Mouse (Mus musculus): ENCODE results near the gene Kcnma1. TPM values are rescaled to one million over a fixed set of nuclear protein-coding genes. Genes with fewer than 3 reads are reported as not detected.

Kcnma1 gene
- total and polyA plus RNA-seq, 2 experiments, result 0.18 TPM; not detected in 1

DNA sequence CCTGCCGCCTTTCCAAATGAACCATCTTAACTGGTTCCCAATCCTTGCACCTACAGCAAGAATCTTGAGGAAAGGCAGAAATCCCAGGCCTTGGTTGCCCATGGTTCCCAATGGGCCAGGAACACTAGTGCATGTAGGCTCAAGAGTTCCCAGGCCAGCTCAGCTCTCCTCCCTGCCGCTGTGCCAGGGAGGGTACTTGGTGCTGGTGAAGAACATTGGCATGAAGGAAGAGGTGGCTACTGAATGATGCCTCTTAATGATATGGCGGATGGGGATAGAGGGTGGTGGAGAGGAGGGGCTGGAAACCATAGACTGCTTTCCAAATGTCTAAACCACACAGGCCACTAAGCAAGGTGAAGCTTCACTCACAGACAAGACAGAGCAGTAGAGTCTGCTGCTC, 627.5 kb downstream of the Kcnma1 start:
- no peaks in the 10 kb centered on the region for H3K4me1 ChIP-seq (ENCODE audit: control insufficient read depth, insufficient read depth, low read length)
- no peaks in the 10 kb centered on the region for H3K79me2 ChIP-seq (ENCODE audit: control insufficient read depth, insufficient read depth, low read length)
- WGBS, result 95% methylated on average over 3 of the region's 3 CpGs
- no peaks in the 10 kb centered on the region for H3K27me3 ChIP-seq (ENCODE audit: control insufficient read depth, insufficient read depth, low read length)
- no peak overlapping the region for H3K27ac ChIP-seq (replicated peaks; ENCODE audit: insufficient read depth, low read depth, low read length)
- H3K4me3 ChIP-seq (ENCODE audit: insufficient read depth, low read depth, low read length), result no peak overlapping the region
- no peak for DNase-seq (ENCODE audit: extremely low read depth, low read depth, low spot score)
- H3K36me3 ChIP-seq (ENCODE audit: control insufficient read depth, insufficient read depth, low read length), result no peaks in the 10 kb centered on the region
- no peak overlapping the region for H3K9ac ChIP-seq (ENCODE audit: low read depth, low read length)
- TF ChIP-seq POLR2A (IDR thresholded peaks at IDR 0.05; ENCODE audit: extremely low read depth, insufficient read depth, low read length), result no peak
- TF ChIP-seq CTCF (IDR thresholded peaks at IDR 0.05; ENCODE audit: low read depth, low read length), result no peak

DNA sequence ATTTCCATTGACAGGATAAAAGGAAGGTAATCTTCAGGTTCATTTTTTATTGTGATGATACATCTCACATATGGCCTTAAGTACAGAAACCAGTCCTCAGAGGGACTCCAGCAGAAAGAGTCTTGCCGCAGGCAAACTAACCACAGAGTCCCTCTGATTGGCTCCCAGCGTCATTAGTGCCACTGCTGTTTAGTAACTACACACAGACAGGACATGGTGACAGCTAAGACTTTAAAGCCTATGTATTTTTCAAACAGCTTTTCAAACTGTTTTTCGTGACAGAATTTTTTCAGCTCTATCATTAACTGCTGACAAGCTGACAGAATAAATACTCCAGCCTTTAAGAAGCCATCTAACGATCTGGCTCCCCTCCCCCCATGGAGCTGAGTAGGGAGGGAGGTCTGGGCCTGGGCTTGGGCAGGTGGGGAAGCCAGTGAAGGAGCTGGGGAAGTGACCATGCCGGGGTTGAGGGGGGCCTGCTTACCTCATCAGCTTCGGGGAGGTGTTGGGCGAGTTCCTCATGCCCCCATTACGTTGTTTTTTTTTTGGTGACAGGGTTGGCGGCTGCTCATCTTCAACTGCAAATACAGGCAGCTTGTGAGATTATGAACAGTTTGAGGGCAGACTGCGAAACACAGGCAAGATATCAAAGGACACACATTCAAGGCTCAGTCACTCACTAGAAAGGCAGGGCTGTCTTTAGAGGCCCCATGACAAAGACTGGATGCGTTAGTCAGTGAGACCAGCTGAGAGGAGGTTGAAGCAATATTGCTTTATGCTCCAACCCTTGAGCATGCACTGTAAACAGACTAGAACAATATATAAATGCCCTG, 628.3 kb downstream of the Kcnma1 start:
- no peak for DNase-seq (ENCODE audit: extremely low read depth, low read depth, low spot score)
- Histone ChIP-seq H3K9ac (ENCODE audit: low read depth, low read length) (no peak overlapping the region), H3K27ac (replicated peaks; ENCODE audit: insufficient read depth, low read depth, low read length) (no peak overlapping the region), H3K4me1 (ENCODE audit: control insufficient read depth, insufficient read depth, low read length) (no peaks in the 10 kb centered on the region), H3K79me2 (ENCODE audit: control insufficient read depth, insufficient read depth, low read length) (no peaks in the 10 kb centered on the region), H3K27me3 (ENCODE audit: control insufficient read depth, insufficient read depth, low read length) (no peaks in the 10 kb centered on the region), H3K36me3 (ENCODE audit: control insufficient read depth, insufficient read depth, low read length) (no peaks in the 10 kb centered on the region), H3K4me3 (ENCODE audit: insufficient read depth, low read depth, low read length) (no peak overlapping the region)
- TF ChIP-seq POLR2A (IDR thresholded peaks at IDR 0.05; ENCODE audit: extremely low read depth, insufficient read depth, low read length) (no peak), CTCF (IDR thresholded peaks at IDR 0.05; ENCODE audit: low read depth, low read length) (no peak)
- 49% methylated on average over 11 of the region's 11 CpGs for WGBS

DNA sequence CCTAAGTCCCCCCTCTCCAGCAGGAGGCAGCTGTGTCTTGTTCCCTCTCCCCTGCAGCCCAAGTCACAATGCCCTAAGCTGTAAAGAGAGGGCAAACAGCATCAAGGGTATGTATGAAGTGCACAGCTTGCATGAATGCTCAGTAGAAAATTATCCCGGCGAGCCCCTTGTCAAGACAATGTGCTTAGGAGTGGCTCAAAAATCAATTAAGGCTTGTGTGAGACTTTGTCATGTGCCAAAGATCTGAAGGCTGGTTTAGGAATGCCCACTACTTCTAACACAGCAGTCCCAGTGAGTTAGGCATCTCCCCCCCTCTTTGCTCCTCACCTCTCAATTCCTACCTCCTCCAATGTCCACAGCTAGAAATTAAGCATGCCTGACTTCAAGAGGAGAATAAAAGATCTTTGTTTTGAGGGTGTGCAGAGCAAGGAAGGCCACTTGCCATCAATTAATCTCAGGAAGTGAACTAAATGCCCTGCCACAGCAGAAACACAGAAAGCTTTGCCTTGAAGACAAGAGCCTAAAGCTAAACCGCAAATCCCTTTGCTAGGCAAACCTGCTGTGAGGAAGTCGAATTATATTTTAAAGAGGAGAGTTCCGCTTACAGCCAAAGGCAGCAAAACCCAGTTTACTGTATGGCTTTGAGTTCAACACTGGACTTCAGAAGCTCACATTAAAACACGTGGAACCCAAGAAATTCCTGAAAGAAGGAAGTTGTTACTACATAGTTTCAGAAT, 635.8 kb downstream of the Kcnma1 start:
- no peaks in the 10 kb centered on the region for H3K36me3 ChIP-seq (ENCODE audit: control insufficient read depth, insufficient read depth, low read length)
- H3K27me3 ChIP-seq (ENCODE audit: control insufficient read depth, insufficient read depth, low read length), result no peaks in the 10 kb centered on the region
- H3K27ac ChIP-seq (replicated peaks; ENCODE audit: insufficient read depth, low read depth, low read length), result no peak overlapping the region
- no peak for DNase-seq (ENCODE audit: extremely low read depth, low read depth, low spot score)
- whole genome bisulfite sequencing, result 72% methylated on average over 6 of the region's 6 CpGs
- no peak overlapping the region for H3K9ac ChIP-seq (ENCODE audit: low read depth, low read length)
- no peaks in the 10 kb centered on the region for H3K4me1 ChIP-seq (ENCODE audit: control insufficient read depth, insufficient read depth, low read length)
- H3K79me2 ChIP-seq (ENCODE audit: control insufficient read depth, insufficient read depth, low read length), result no peaks in the 10 kb centered on the region
- no peak for TF ChIP-seq POLR2A (IDR thresholded peaks at IDR 0.05; ENCODE audit: extremely low read depth, insufficient read depth, low read length)
- no peak for TF ChIP-seq CTCF (IDR thresholded peaks at IDR 0.05; ENCODE audit: low read depth, low read length)
- H3K4me3 ChIP-seq (ENCODE audit: insufficient read depth, low read depth, low read length), result no peak overlapping the region

DNA sequence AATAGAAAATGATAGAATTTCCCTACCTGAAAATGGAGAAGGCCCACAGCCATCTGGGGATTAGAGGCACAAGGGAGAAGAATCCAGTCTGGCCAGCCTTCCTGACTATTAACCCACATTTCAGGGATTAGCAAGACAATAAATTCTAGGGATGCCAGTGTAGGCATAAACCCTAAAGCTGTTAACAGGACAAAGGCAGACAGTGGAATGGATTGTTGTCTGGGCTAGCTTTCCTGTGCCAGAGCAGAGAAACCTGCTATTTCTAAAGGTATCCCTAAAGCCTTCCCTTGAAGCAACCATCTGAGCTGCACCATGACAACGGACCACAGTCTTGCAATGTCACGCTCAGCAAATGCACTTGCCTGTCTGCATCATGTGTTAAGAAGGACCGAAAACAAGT, 642.3 kb downstream of the Kcnma1 start:
- WGBS, result 77% methylated on average over 3 of the region's 3 CpGs
- H3K27me3 ChIP-seq (ENCODE audit: control insufficient read depth, insufficient read depth, low read length), result no peaks in the 10 kb centered on the region

DNA sequence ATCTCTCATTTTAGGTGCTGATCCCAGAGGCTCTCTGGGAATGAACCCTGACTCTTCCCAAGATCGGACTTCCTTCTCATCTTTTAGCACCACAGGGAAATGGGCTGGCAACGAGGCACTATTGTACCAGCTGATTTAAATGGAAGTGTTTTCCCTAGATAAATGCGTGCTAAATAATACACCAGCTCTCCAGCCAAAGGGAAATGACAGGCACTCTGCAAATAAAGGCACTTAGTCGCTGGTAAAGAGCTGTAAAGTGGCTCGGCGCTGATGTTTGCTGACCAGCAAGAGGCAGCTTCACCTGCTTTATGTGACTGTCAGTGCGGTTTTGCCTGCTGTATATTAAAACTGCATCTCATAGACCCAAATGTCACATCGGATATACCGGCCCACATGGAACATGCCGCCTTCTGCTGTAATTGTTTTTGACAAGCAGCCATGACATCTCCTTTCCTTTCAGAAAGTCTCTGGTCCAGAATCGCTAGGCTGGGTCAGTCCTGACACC, 653.7 kb downstream of the Kcnma1 start:
- Histone ChIP-seq H3K79me2 (ENCODE audit: control insufficient read depth, insufficient read depth, low read length) (no peaks in the 10 kb centered on the region), H3K9ac (ENCODE audit: low read depth, low read length) (no peak overlapping the region), H3K27me3 (ENCODE audit: control insufficient read depth, insufficient read depth, low read length) (no peaks in the 10 kb centered on the region), H3K4me1 (ENCODE audit: control insufficient read depth, insufficient read depth, low read length) (no peaks in the 10 kb centered on the region), H3K4me3 (ENCODE audit: insufficient read depth, low read depth, low read length) (no peak overlapping the region), H3K36me3 (ENCODE audit: control insufficient read depth, insufficient read depth, low read length) (no peaks in the 10 kb centered on the region), H3K27ac (replicated peaks; ENCODE audit: insufficient read depth, low read depth, low read length) (no peak overlapping the region)
- DNase-seq (ENCODE audit: extremely low read depth, low read depth, low spot score), result no peak
- WGBS, result 45% methylated on average over 11 of the region's 11 CpGs
- TF ChIP-seq CTCF (IDR thresholded peaks at IDR 0.05; ENCODE audit: low read depth, low read length), result no peak
- TF ChIP-seq POLR2A (IDR thresholded peaks at IDR 0.05; ENCODE audit: extremely low read depth, insufficient read depth, low read length), result no peak

More for the DNA sequence above, 642.3 kb downstream of the Kcnma1 start:
- TF ChIP-seq CTCF (IDR thresholded peaks at IDR 0.05; ENCODE audit: low read depth, low read length) (no peak), POLR2A (IDR thresholded peaks at IDR 0.05; ENCODE audit: extremely low read depth, insufficient read depth, low read length) (no peak)
- Histone ChIP-seq H3K79me2 (ENCODE audit: control insufficient read depth, insufficient read depth, low read length) (no peaks in the 10 kb centered on the region), H3K9ac (ENCODE audit: low read depth, low read length) (no peak overlapping the region), H3K4me3 (ENCODE audit: insufficient read depth, low read depth, low read length) (no peak overlapping the region), H3K4me1 (ENCODE audit: control insufficient read depth, insufficient read depth, low read length) (no peaks in the 10 kb centered on the region), H3K36me3 (ENCODE audit: control insufficient read depth, insufficient read depth, low read length) (no peaks in the 10 kb centered on the region), H3K27ac (replicated peaks; ENCODE audit: insufficient read depth, low read depth, low read length) (no peak overlapping the region)
- no peak for DNase-seq (ENCODE audit: extremely low read depth, low read depth, low spot score)

Measured in liver, adult 2 months (tissue).